Mouse (Mus musculus) midbrain, embryonic 15.5 days (tissue): ENCODE measurements around the gene Tnfrsf11a. TPM values are rescaled to one million over a fixed set of nuclear protein-coding genes. Genes with fewer than 3 reads are reported as not detected.

Source experiments
- ATAC-seq: fragments of 200-750 bp; cut with Nextera tagmentation; replicated peaks from 2 replicates; pipeline ENCODE4 v1.8.0; 2017; ENCODE audit warnings: moderate TSS enrichment
- H3K27ac ChIP-seq: fragments of 300-500 bp; sonication (generic); 2 replicates; pipeline ENCODE4 v1.5.1; 2015; ENCODE audit warnings: mild to moderate bottlenecking, inconsistent platforms
- H3K27me3 ChIP-seq: fragments of 300-500 bp; sonication (generic); replicated peaks from 2 replicates; pipeline ENCODE4 v1.6.1; 2015; ENCODE audit warnings: inconsistent platforms
- H3K36me3 ChIP-seq: fragments of 300-500 bp; sonication (generic); replicated peaks from 2 replicates; pipeline ENCODE4 v1.6.1; 2015; ENCODE audit warnings: inconsistent platforms
- H3K4me1 ChIP-seq: fragments of 300-500 bp; sonication (generic); 2 replicates; pipeline ENCODE4 v1.6.1; 2015; ENCODE audit warnings: inconsistent platforms
- H3K4me2 ChIP-seq: fragments of 300-500 bp; sonication (generic); 2 replicates; pipeline ENCODE4 v1.6.1; 2015; ENCODE audit warnings: inconsistent platforms, mild to moderate bottlenecking, moderate library complexity
- H3K4me3 ChIP-seq: fragments of 300-500 bp; sonication (generic); 2 replicates; pipeline ENCODE4 v1.5.1; 2015; ENCODE audit warnings: mild to moderate bottlenecking, inconsistent platforms
- H3K9ac ChIP-seq: fragments of 300-500 bp; sonication (generic); 2 replicates; pipeline ENCODE4 v1.6.1; 2015; ENCODE audit warnings: mild to moderate bottlenecking, inconsistent platforms
- H3K9me3 ChIP-seq: fragments of 300-500 bp; sonication (generic); 2 replicates; pipeline ENCODE4 v1.6.1; 2016; ENCODE audit warnings: inconsistent platforms
- WGBS: fragments of 180-500 bp; shearing (Covaris S2); methylation state at CpG from one replicate; pipeline ENCODE4 v1.1.7; 2015; ENCODE audit warnings: mixed read lengths; 5-methylcytosine and 5-hydroxymethylcytosine counted together
- polyA plus RNA-seq: library from polyadenylated mRNA; unstranded; fragments of >200 nt; fragmentation: Nextera tagmentation; extraction: Ambion mirVana; gene quantifications from 2 replicates; pipeline ENCODE4 v1.2.1, GENCODE M21; 2015

The Tnfrsf11a gene
- polyA plus RNA-seq, result 0.32 and 1.0 TPM in 2 replicates

- 2% methylated on average over 77 of the region's 77 CpGs for whole genome bisulfite sequencing
- H3K9ac ChIP-seq, result peak within 1 kb of the TSS; percentile 59
- no peak within 1 kb of the TSS for H3K27ac ChIP-seq
- peaks cover 13% of the 10 kb centered on the region for H3K4me1 ChIP-seq
- no peaks in the 10 kb centered on the region for H3K36me3 ChIP-seq
- H3K4me3 ChIP-seq, result peak within 1 kb of the TSS; percentile 51
- H3K9me3 ChIP-seq, result no peaks in the 10 kb centered on the region
- peak; percentile 90 for ATAC-seq
- peak within 1 kb of the TSS; percentile 86 for H3K4me2 ChIP-seq
- peaks cover 14% of the 10 kb centered on the region for H3K27me3 ChIP-seq
Observed at GRCm38 (mm10) chr1:105780457-105781364, at the start of gene Tnfrsf11a. TSS of gene Tnfrsf11a (plus strand) at chr1:105780718.

- 77% methylated on average over 3 of the region's 3 CpGs for WGBS
- Histone ChIP-seq H3K36me3 (peaks cover 11% of the 10 kb centered on the region; the same call in 1 of the 2 replicates), H3K27ac (no peak overlapping the region), H3K4me1 (no peaks in the 10 kb centered on the region), H3K9ac (no peak overlapping the region), H3K4me3 (no peak overlapping the region), H3K9me3 (no peaks in the 10 kb centered on the region), H3K4me2 (no peak overlapping the region), H3K27me3 (no peaks in the 10 kb centered on the region)
- no peak for ATAC-seq
Observed at GRCm38 (mm10) chr1:105735318-105735717, 45.2 kb upstream of the Tnfrsf11a start.

- ATAC-seq, result no peak
- no peaks in the 10 kb centered on the region for H3K9me3 ChIP-seq
- no peak overlapping the region for H3K4me2 ChIP-seq
- H3K27me3 ChIP-seq, result no peaks in the 10 kb centered on the region
- no peaks in the 10 kb centered on the region for H3K4me1 ChIP-seq
- no peak overlapping the region for H3K27ac ChIP-seq
- WGBS, result 95% methylated on average over 6 of the region's 6 CpGs
- peaks cover 16% of the 10 kb centered on the region for H3K36me3 ChIP-seq
- no peak overlapping the region for H3K9ac ChIP-seq
- no peak overlapping the region for H3K4me3 ChIP-seq
Observed at GRCm38 (mm10) chr1:105738334-105738733, 42.2 kb upstream of the Tnfrsf11a start.

- H3K27me3 ChIP-seq, result no peaks in the 10 kb centered on the region
- H3K9me3 ChIP-seq, result no peaks in the 10 kb centered on the region
- peaks cover 22% of the 10 kb centered on the region for H3K36me3 ChIP-seq
- H3K4me1 ChIP-seq, result no peaks in the 10 kb centered on the region
- no peak for ATAC-seq
- no peak overlapping the region for H3K27ac ChIP-seq
- no peak overlapping the region for H3K9ac ChIP-seq
- no peak overlapping the region for H3K4me3 ChIP-seq
- H3K4me2 ChIP-seq, result no peak overlapping the region
Observed at GRCm38 (mm10) chr1:105739493-105739892, 41.0 kb upstream of the Tnfrsf11a start.

- Histone ChIP-seq H3K36me3 (peaks cover 22% of the 10 kb centered on the region), H3K9ac (no peak overlapping the region), H3K27ac (no peak overlapping the region), H3K4me3 (no peak overlapping the region), H3K9me3 (no peaks in the 10 kb centered on the region), H3K4me1 (no peaks in the 10 kb centered on the region), H3K4me2 (no peak overlapping the region), H3K27me3 (no peaks in the 10 kb centered on the region)
- ATAC-seq, result no peak
- WGBS, result 92% methylated on average over 1 of the region's 1 CpGs
Observed at GRCm38 (mm10) chr1:105742481-105742880, 38.0 kb upstream of the Tnfrsf11a start.

GRCm38 (mm10) chr1:105746444-105746843, 34.1 kb upstream of the Tnfrsf11a start:
- H3K36me3 ChIP-seq, result peaks cover 32% of the 10 kb centered on the region
- WGBS, result 95% methylated on average over 1 of the region's 1 CpGs

GRCm38 (mm10) chr1:105746858-105747596, 33.5 kb upstream of the Tnfrsf11a start:
- 90% methylated on average over 5 of the region's 5 CpGs for WGBS
- no peak overlapping the region for H3K9ac ChIP-seq
- no peak overlapping the region for H3K27ac ChIP-seq
- H3K4me3 ChIP-seq, result no peak overlapping the region
- no peaks in the 10 kb centered on the region for H3K4me1 ChIP-seq
- no peak for ATAC-seq
- H3K9me3 ChIP-seq, result no peaks in the 10 kb centered on the region
- peaks cover 28% of the 10 kb centered on the region for H3K36me3 ChIP-seq
- H3K27me3 ChIP-seq, result no peaks in the 10 kb centered on the region
- no peak overlapping the region for H3K4me2 ChIP-seq

More at GRCm38 (mm10) chr1:105746444-105746843, 34.1 kb upstream of the Tnfrsf11a start:
- Histone ChIP-seq H3K9me3 (no peaks in the 10 kb centered on the region), H3K4me1 (no peaks in the 10 kb centered on the region), H3K9ac (no peak overlapping the region), H3K27me3 (no peaks in the 10 kb centered on the region), H3K4me3 (no peak overlapping the region), H3K4me2 (no peak overlapping the region), H3K27ac (no peak overlapping the region)
- no peak for ATAC-seq

- H3K4me3 ChIP-seq, result no peak overlapping the region
- H3K36me3 ChIP-seq, result peaks cover 29% of the 10 kb centered on the region; the same call in 1 of the 2 replicates
- no peaks in the 10 kb centered on the region for H3K4me1 ChIP-seq
- H3K9ac ChIP-seq, result no peak overlapping the region
- H3K9me3 ChIP-seq, result no peaks in the 10 kb centered on the region
- ATAC-seq, result no peak
- no peak overlapping the region for H3K4me2 ChIP-seq
- H3K27me3 ChIP-seq, result no peaks in the 10 kb centered on the region
- H3K27ac ChIP-seq, result no peak overlapping the region
- WGBS, result 96% methylated on average over 4 of the region's 4 CpGs
Observed at GRCm38 (mm10) chr1:105748091-105748799, 32.3 kb upstream of the Tnfrsf11a start.

GRCm38 (mm10) chr1:105752196-105752595, 28.3 kb upstream of the Tnfrsf11a start:
- Histone ChIP-seq H3K27ac (no peak overlapping the region), H3K9me3 (no peaks in the 10 kb centered on the region), H3K27me3 (no peaks in the 10 kb centered on the region), H3K9ac (no peak overlapping the region), H3K4me2 (no peak overlapping the region), H3K4me1 (no peaks in the 10 kb centered on the region), H3K36me3 (peaks cover 19% of the 10 kb centered on the region; the same call in 1 of the 2 replicates), H3K4me3 (no peak overlapping the region)
- no peak for ATAC-seq
- 89% methylated on average over 4 of the region's 4 CpGs for WGBS

- Histone ChIP-seq H3K36me3 (peaks cover 16% of the 10 kb centered on the region; the same call in 1 of the 2 replicates), H3K4me2 (no peak overlapping the region), H3K9ac (no peak overlapping the region), H3K4me1 (no peaks in the 10 kb centered on the region), H3K9me3 (no peaks in the 10 kb centered on the region), H3K4me3 (no peak overlapping the region), H3K27ac (no peak overlapping the region), H3K27me3 (no peaks in the 10 kb centered on the region)
- 80% methylated on average over 1 of the region's 1 CpGs for WGBS
- ATAC-seq, result no peak
Observed at GRCm38 (mm10) chr1:105752944-105753343, 27.6 kb upstream of the Tnfrsf11a start.

GRCm38 (mm10) chr1:105758798-105759197, 21.7 kb upstream of the Tnfrsf11a start:
- Histone ChIP-seq H3K36me3 (0 out of 2 replicates have a peak, but pooled peaks cover 3% of the 10 kb centered on the region), H3K27ac (no peak overlapping the region), H3K4me1 (no peaks in the 10 kb centered on the region), H3K27me3 (no peaks in the 10 kb centered on the region), H3K9ac (no peak overlapping the region), H3K9me3 (no peaks in the 10 kb centered on the region), H3K4me2 (no peak overlapping the region), H3K4me3 (no peak overlapping the region)
- ATAC-seq, result no peak; the same call in 1 of the 2 replicates
- 98% methylated on average over 4 of the region's 4 CpGs for WGBS
